Mouse (Mus musculus) heart, embryonic 12.5 days (tissue): ENCODE results near the gene Ctnna3. TPM values are rescaled to one million over a fixed set of nuclear protein-coding genes. Genes with fewer than 3 reads are reported as not detected.

Experiments
- ATAC-seq: fragments of 200-750 bp; cut with Nextera tagmentation; 2 replicates; pipeline ENCODE4 v1.8.0; 2017; ENCODE audit warnings: moderate TSS enrichment, moderate library complexity; ENCODE audit not compliant: insufficient number of reproducible peaks, low FRiP score
- H3K27ac ChIP-seq: fragments of 300-500 bp; sonication (generic); 2 replicates; pipeline ENCODE4 v1.5.1; 2016; ENCODE audit warnings: mild to moderate bottlenecking, moderate library complexity; ENCODE audit not compliant: poor library complexity, severe bottlenecking
- H3K27me3 ChIP-seq: fragments of 300-500 bp; sonication (generic); replicated peaks from 2 replicates; pipeline ENCODE4 v1.6.1; 2016; ENCODE audit warnings: mild to moderate bottlenecking, moderate library complexity
- H3K36me3 ChIP-seq: fragments of 300-500 bp; sonication (generic); 2 replicates; pipeline ENCODE4 v1.6.1; 2016; ENCODE audit warnings: mild to moderate bottlenecking, moderate library complexity
- H3K4me1 ChIP-seq: fragments of 300-500 bp; sonication (generic); replicated peaks from 2 replicates; pipeline ENCODE4 v1.6.1; 2016; ENCODE audit warnings: mild to moderate bottlenecking
- H3K4me2 ChIP-seq: fragments of 300-500 bp; sonication (generic); 2 replicates; pipeline ENCODE4 v1.6.1; 2016; ENCODE audit warnings: mild to moderate bottlenecking, moderate library complexity
- H3K4me3 ChIP-seq: fragments of 300-500 bp; sonication (generic); 2 replicates; pipeline ENCODE4 v1.5.1; 2016; ENCODE audit warnings: mild to moderate bottlenecking
- H3K9ac ChIP-seq: fragments of 300-500 bp; sonication (generic); 2 replicates; pipeline ENCODE4 v1.6.1; 2016; ENCODE audit warnings: mild to moderate bottlenecking, moderate library complexity
- H3K9me3 ChIP-seq: fragments of 300-500 bp; sonication (generic); replicated peaks from 2 replicates; pipeline ENCODE4 v1.6.1; 2016; ENCODE audit warnings: mild to moderate bottlenecking, moderate library complexity
- WGBS: fragments of 180-500 bp; shearing (Covaris S2); methylation state at CpG from one replicate; pipeline ENCODE4 v1.1.7; 2016; 5-methylcytosine and 5-hydroxymethylcytosine counted together
- polyA plus RNA-seq: library from polyadenylated mRNA; unstranded; fragments of >200 nt; fragmentation: Nextera tagmentation; extraction: Ambion mirVana; gene quantifications from 2 replicates; pipeline ENCODE4 v1.2.1, GENCODE M21; 2016

The Ctnna3 gene
- polyA plus RNA-seq, 1 experiment from 2014 or later, result 24.0 TPM

GRCm38 (mm10) chr10:64076410-64077052, 646.6 kb downstream of the Ctnna3 start:
- Histone ChIP-seq H3K36me3 (no peaks in the 10 kb centered on the region), H3K4me3 (no peak overlapping the region), H3K4me2 (peak overlapping the region; percentile 5; the same call in 1 of the 2 replicates), H3K4me1 (peaks cover 15% of the 10 kb centered on the region), H3K9ac (no peak overlapping the region), H3K27ac (no peak overlapping the region), H3K27me3 (no peaks in the 10 kb centered on the region), H3K9me3 (no peaks in the 10 kb centered on the region)
- no peak for ATAC-seq
- WGBS, result 51% methylated on average over 10 of the region's 10 CpGs

- H3K27me3 ChIP-seq, result no peaks in the 10 kb centered on the region
- WGBS, result 79% methylated on average over 3 of the region's 3 CpGs
- H3K9ac ChIP-seq, result no peak overlapping the region
- peaks cover 10% of the 10 kb centered on the region for H3K4me1 ChIP-seq
- no peak overlapping the region for H3K27ac ChIP-seq
- ATAC-seq, result no peak
- H3K4me3 ChIP-seq, result no peak overlapping the region
- H3K9me3 ChIP-seq, result no peaks in the 10 kb centered on the region
- no peak overlapping the region for H3K4me2 ChIP-seq
- no peaks in the 10 kb centered on the region for H3K36me3 ChIP-seq
Observed at GRCm38 (mm10) chr10:64082345-64082744, 652.4 kb downstream of the Ctnna3 start.

- no peaks in the 10 kb centered on the region for H3K9me3 ChIP-seq
- 60% methylated on average over 11 of the region's 11 CpGs for WGBS
- H3K4me2 ChIP-seq, result no peak overlapping the region
- H3K9ac ChIP-seq, result no peak overlapping the region
- H3K4me3 ChIP-seq, result no peak overlapping the region
- H3K27me3 ChIP-seq, result peaks cover 10% of the 10 kb centered on the region
- no peak for ATAC-seq
- H3K27ac ChIP-seq, result no peak overlapping the region
- H3K4me1 ChIP-seq, result peaks cover 20% of the 10 kb centered on the region
- no peaks in the 10 kb centered on the region for H3K36me3 ChIP-seq
Observed at GRCm38 (mm10) chr10:64083813-64084212, 653.9 kb downstream of the Ctnna3 start.

GRCm38 (mm10) chr10:64084465-64084864, 654.6 kb downstream of the Ctnna3 start:
- ATAC-seq, result no peak
- H3K4me2 ChIP-seq, result no peak overlapping the region
- no peak overlapping the region for H3K27ac ChIP-seq
- 44% methylated on average over 4 of the region's 4 CpGs for WGBS
- H3K36me3 ChIP-seq, result no peaks in the 10 kb centered on the region
- no peaks in the 10 kb centered on the region for H3K9me3 ChIP-seq
- no peak overlapping the region for H3K4me3 ChIP-seq
- H3K9ac ChIP-seq, result no peak overlapping the region
- H3K4me1 ChIP-seq, result peaks cover 20% of the 10 kb centered on the region
- peaks cover 14% of the 10 kb centered on the region for H3K27me3 ChIP-seq

- no peaks in the 10 kb centered on the region for H3K9me3 ChIP-seq
- H3K36me3 ChIP-seq, result no peaks in the 10 kb centered on the region
- H3K4me1 ChIP-seq, result peaks cover 26% of the 10 kb centered on the region
- no peak overlapping the region for H3K9ac ChIP-seq
- H3K27me3 ChIP-seq, result peaks cover 14% of the 10 kb centered on the region
- H3K27ac ChIP-seq, result no peak overlapping the region
- H3K4me3 ChIP-seq, result no peak overlapping the region
- H3K4me2 ChIP-seq, result peak overlapping the region; percentile 87; the same call in 1 of the 2 replicates
- ATAC-seq, result no peak
- WGBS, result 69% methylated on average over 16 of the region's 16 CpGs
Observed at GRCm38 (mm10) chr10:64086183-64086566, 656.3 kb downstream of the Ctnna3 start.

GRCm38 (mm10) chr10:64086567-64087391, 656.9 kb downstream of the Ctnna3 start:
- Histone ChIP-seq H3K9ac (no peak overlapping the region), H3K27me3 (peaks cover 14% of the 10 kb centered on the region), H3K4me1 (peaks cover 26% of the 10 kb centered on the region), H3K4me2 (peak overlapping the region; percentile 87), H3K36me3 (no peaks in the 10 kb centered on the region), H3K9me3 (no peaks in the 10 kb centered on the region), H3K4me3 (peak overlapping the region; percentile 18; the same call in 1 of the 2 replicates), H3K27ac (no peak overlapping the region)
- ATAC-seq, result no peak
- WGBS, result 2% methylated on average over 12 of the region's 12 CpGs

GRCm38 (mm10) chr10:64087521-64087920, 657.6 kb downstream of the Ctnna3 start:
- Histone ChIP-seq H3K4me2 (peak overlapping the region; percentile 87), H3K4me3 (peak overlapping the region; percentile 45), H3K27ac (no peak overlapping the region), H3K4me1 (peaks cover 26% of the 10 kb centered on the region), H3K9me3 (no peaks in the 10 kb centered on the region), H3K9ac (peak overlapping the region; percentile 60), H3K27me3 (peaks cover 14% of the 10 kb centered on the region), H3K36me3 (no peaks in the 10 kb centered on the region)
- 2% methylated on average over 12 of the region's 12 CpGs for WGBS
- ATAC-seq, result no peak

- H3K4me2 ChIP-seq, result peak overlapping the region; percentile 87
- 6% methylated on average over 26 of the region's 26 CpGs for WGBS
- peaks cover 14% of the 10 kb centered on the region for H3K27me3 ChIP-seq
- H3K9me3 ChIP-seq, result no peaks in the 10 kb centered on the region
- no peak overlapping the region for H3K27ac ChIP-seq
- H3K4me1 ChIP-seq, result peaks cover 26% of the 10 kb centered on the region
- peak overlapping the region; percentile 60 for H3K9ac ChIP-seq
- peak overlapping the region; percentile 45 for H3K4me3 ChIP-seq
- no peak for ATAC-seq
- H3K36me3 ChIP-seq, result no peaks in the 10 kb centered on the region
Observed at GRCm38 (mm10) chr10:64087936-64088773, 658.3 kb downstream of the Ctnna3 start.

GRCm38 (mm10) chr10:64088774-64089460, 659.0 kb downstream of the Ctnna3 start:
- WGBS, result 29% methylated on average over 19 of the region's 19 CpGs
- Histone ChIP-seq H3K27ac (no peak overlapping the region), H3K36me3 (no peaks in the 10 kb centered on the region), H3K9me3 (no peaks in the 10 kb centered on the region), H3K9ac (no peak overlapping the region), H3K27me3 (peaks cover 14% of the 10 kb centered on the region), H3K4me2 (peak overlapping the region; percentile 87; the same call in 1 of the 2 replicates), H3K4me3 (no peak overlapping the region), H3K4me1 (peaks cover 26% of the 10 kb centered on the region)
- no peak for ATAC-seq

GRCm38 (mm10) chr10:64089680-64090460, 660.0 kb downstream of the Ctnna3 start, which contains the start of gene Lrrtm3:
Gene Lrrtm3 (minus strand): TSS chr10:64090277.
- peak within 1 kb of the TSS; percentile 77 for H3K4me2 ChIP-seq
- H3K9me3 ChIP-seq, result no peaks in the 10 kb centered on the region
- peak within 1 kb of the TSS; percentile 41 for H3K4me3 ChIP-seq
- no peaks in the 10 kb centered on the region for H3K36me3 ChIP-seq
- H3K9ac ChIP-seq, result peak within 1 kb of the TSS; percentile 56
- peak; percentile 71; the same call in 1 of the 2 replicates for ATAC-seq
- H3K27ac ChIP-seq, result no peak within 1 kb of the TSS
- 3% methylated on average over 22 of the region's 22 CpGs for WGBS
- H3K4me1 ChIP-seq, result peaks cover 26% of the 10 kb centered on the region
- peaks cover 14% of the 10 kb centered on the region for H3K27me3 ChIP-seq
